Mouse (Mus musculus) T-helper 1 cell (primary cell): ENCODE measurements at regions not wholly inside any gene's neighbourhood (a gene's known extent, or its start where the extent isn't known, plus 50 kb on each side); places are given as distances from the start of the nearest gene placed in this dataset.
"Not testable (repeated sequence)": the region's sequence is repeated elsewhere in the genome, so short reads cannot be mapped to it uniquely, and the experiment has no call there.

Source experiments
- in situ Hi-C: fragments of 300-600 bp; cut with MboI, MseI; formaldehyde crosslinking; loops from one replicate; pipeline ENCODE4 v1.15.1; 2025; ENCODE audit warnings: high pct_unique_total_duplicates

DNA sequence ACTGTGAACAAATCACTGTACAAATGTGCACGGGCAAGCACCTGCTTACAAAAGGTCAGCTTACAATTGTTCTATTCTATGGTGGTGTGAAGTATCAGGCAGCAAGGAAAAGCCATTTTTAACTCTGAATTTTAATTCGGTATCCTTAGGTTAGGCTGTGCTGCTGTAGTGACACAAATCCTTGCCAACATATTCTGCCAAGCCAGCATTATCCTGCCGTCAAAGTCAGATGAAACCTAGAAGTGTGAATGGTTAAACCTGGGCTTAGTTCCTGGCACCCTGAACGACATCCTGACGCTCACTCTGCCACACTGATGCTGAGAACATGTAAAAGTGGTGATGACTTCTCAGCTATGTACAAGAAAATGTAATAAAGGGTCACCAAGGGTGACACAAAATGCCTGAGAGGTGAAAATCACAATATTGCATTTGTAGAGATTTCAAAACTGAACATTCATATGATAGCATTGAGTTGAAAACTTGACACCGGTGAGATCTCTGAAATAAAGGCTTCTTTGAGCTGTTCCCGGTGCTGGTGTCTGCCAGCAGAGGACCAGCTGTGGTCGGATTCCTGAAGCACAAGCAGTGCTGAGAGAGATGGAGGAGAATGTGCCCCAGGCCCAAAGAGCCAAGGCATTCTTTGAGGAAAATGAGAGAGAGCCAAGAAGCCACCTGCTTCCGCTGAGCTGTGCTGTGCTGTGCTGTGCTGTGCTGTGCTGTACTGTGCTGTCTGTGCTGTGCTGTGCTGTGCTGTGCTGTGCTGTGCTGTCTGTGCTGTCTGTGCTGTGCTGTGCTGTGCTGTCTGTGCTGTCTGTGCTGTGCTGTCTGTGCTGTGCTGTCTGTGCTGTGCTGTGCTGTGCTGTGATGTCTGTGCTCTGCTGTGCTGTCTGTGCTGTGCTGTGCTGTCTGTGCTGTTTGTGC, 195.9 kb downstream of the Tcp10c start:
- in situ Hi-C loops, result loop anchor here (5.0 to 10.0 kb wide), 2 partner anchors 165 to 243 kb away; no protein-coding TSS in a partner anchor

DNA sequence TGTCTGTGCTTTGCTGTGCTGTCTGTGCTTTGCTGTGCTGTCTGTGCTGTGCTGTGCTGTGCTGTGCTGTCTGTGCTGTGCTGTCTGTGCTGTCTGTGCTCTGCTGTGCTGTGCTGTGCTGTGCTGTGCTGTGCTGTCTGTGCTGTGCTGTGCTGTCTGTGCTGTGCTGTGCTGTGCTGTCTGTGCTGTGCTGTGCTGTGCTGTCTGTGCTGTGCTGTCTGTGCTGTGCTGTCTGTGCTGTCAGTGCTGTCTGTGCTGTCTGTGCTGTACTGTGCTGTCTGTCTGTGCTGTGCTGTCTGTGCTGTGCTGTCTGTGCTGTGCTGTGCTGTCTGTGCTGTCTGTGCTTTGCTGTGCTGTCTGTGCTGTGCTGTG, 196.5 kb downstream of the Tcp10c start:
- in situ Hi-C loops, result loop anchor here (5.0 kb wide), 1 partner anchor 244 kb away; no protein-coding TSS in a partner anchor

DNA sequence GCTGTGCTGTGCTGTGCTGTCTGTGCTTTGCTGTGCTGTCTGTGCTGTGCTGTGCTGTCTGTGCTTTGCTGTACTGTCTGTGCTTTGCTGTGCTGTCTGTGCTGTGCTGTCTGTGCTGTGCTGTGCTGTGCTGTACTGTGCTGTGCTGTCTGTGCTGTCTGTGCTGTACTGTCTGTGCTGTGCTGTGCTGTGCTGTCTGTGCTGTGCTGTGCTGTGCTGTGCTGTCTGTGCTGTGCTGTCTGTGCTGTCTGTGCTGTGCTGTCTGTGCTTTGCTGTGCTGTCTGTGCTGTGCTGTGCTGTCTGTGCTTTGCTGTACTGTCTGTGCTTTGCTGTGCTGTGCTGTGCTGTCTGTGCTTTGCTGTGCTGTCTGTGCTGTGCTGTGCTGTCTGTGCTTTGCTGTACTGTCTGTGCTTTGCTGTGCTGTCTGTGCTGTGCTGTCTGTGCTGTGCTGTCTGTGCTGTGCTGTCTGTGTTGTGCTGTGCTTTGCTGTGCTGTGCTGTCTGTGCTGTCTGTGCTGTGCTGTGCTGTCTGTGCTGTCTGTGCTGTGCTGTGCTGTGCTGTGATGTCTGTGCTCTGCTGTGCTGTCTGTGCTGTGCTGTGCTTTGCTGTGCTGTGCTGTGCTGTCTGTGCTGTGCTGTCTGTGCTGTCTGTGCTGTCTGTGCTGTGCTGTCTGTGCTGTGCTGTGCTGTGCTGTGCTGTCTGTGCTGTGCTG, 197.5 kb downstream of the Tcp10c start:
- in situ Hi-C loops, result loop anchor here (5.0 kb wide), 1 partner anchor 245 kb away; no protein-coding TSS in a partner anchor

- in situ Hi-C loops, result loop anchor here (5.0 kb wide), 1 partner anchor 246 kb away; no protein-coding TSS in a partner anchor
These were observed 198.5 kb downstream of the Tcp10c start for GRCm38 (mm10) chr17:13552840-13553239.

- in situ Hi-C loops, result not testable (repeated sequence)
These were observed 201.1 kb downstream of the Tcp10c start for GRCm38 (mm10) chr17:13555311-13556059.

DNA sequence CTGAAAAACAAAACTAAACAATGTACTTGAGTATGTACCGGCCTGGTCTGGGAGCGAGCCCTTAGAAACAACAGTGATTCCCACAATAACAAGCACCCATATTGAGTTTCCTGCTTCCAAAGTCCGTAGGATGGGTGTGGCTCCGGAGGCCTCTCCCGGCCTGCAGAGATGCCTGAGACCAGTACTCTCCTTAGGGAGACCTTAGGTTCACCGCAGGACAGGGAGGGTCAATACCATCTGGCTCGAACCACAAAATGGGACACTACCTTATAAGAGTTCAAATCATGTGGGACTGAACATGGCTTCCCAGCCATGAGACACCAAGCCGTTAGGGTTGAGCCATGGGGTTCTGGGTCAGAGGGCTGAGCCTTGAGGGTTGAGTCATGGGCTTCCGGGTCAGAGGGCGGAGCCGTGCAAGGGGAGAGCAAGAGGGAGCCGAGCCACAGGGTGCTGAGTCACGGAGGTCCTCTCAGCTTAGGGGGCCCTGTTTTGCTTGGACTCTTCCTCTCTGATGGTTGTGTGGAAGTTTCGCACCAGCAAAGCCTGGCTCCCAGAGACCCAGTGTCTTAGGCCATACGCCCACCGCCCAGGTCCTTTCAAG, 201.8 kb downstream of the Tcp10c start:
- in situ Hi-C loops, result not testable (repeated sequence)

DNA sequence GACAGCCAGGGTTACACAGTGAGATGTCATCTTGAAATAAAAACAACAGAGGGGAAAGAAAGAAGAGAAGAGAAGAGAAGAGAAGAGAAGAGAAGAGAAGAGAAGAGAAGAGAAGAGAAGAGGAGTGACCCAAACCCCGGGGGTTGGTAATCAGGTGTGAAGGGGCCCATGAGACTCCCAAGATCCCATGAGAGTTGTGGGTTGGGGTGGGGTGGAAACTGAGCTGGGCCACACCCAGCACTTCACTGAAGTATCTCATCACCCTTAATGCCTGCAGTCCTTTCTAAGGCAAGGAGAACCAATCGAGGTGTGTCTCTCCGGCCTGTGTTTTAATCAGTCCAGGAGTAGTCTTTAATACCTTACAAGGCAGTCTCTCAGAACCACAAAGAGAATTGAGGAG, 201.5 kb upstream of the Afdn start:
- in situ Hi-C loops, result no loop called here

- in situ Hi-C loops, result no loop called here
These were observed 199.0 kb upstream of the Afdn start for GRCm38 (mm10) chr17:13561342-13561741.

DNA sequence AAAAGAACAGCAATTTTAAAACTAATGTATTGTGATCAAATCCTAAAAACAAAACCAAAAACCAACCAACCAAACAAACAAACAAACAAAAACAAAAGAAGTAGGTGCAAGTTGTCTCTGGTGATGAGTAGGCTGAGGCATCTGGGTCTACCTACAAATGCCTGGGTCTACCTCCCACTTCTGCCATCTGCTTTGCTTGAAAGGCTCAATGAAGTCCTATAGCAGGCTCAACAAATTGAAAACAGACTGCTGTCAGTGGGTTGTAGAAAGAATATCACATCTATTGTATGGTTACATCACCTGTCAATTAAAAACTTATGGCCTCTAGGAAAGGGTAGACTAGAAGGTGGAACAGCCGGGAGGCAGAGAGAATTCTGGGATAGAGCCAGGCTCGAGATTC, 197.4 kb upstream of the Afdn start:
- in situ Hi-C loops, result no loop called here

DNA sequence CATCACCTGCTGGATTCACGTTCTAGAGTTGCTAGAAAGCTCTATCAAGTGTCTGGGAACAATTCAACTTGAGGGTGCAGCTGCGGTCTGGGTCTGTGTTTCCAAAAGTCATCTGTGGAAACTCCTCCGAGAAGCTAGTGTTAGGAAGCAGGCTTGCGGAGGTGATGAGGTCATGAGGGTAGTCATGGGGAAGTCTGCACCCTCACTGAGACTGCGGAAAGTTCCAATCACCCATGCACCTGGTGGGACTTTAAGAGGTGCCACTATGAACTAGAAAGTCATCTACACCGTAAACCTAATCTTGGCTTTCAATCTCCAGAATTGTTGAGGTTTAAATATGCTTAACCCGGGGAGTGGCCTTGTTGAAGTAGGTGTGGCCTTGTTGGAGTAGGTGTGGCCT, 195.5 kb upstream of the Afdn start:
- in situ Hi-C loops, result loop anchor here (5.0 kb wide), 2 partner anchors 37 to 87 kb away; no protein-coding TSS in a partner anchor

DNA sequence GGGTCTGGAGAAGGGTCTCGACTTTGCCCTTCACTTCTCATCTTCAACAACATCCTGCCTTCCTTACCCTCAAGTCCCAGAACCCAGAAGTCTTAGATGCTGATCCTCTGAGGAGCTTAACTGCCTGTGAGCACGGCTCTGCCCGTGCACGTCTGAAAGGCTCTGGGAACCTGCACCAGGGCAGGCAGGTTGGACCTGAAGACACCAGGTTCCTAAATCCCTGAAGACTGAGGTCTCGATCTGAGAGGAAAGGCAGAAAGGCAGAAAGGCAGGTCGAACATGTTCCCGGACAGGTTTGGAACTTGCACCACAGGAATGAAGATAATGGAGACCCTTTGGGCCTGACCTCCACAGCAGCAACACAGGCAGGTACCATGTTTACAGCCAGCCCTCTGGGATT, 193.7 kb upstream of the Afdn start:
- in situ Hi-C loops, result loop anchor here (5.0 kb wide), 2 partner anchors 39 to 89 kb away; no protein-coding TSS in a partner anchor

DNA sequence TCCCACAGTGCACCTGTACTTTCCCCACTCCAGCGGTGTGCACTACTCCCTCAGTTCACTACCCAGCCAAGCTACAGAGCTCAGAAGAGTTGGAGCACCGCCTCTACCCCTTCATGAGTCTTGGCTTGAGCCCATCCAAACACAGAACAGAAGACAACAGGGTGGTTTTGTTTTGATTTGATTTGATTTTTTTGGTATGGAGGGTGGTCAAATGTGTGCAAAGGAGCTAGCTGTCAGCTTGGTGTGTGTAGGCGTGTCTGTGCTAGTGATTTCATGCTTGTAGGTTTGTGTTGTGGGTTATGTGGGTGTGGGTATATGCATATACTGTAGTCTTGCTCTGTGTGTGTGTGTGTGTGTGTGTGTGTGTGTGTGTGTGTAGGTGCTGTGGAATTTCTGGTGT, 193.2 kb upstream of the Afdn start:
- in situ Hi-C loops, result loop anchor here (5.0 kb wide), 2 partner anchors 40 to 90 kb away; no protein-coding TSS in a partner anchor

GRCm38 (mm10) chr17:13570796-13571195, 189.5 kb upstream of the Afdn start:
- in situ Hi-C loops, result no loop called here

GRCm38 (mm10) chr17:13572204-13572833, 188.0 kb upstream of the Afdn start:
- in situ Hi-C loops, result no loop called here

GRCm38 (mm10) chr17:13573036-13573435, 187.3 kb upstream of the Afdn start:
- in situ Hi-C loops, result no loop called here

DNA sequence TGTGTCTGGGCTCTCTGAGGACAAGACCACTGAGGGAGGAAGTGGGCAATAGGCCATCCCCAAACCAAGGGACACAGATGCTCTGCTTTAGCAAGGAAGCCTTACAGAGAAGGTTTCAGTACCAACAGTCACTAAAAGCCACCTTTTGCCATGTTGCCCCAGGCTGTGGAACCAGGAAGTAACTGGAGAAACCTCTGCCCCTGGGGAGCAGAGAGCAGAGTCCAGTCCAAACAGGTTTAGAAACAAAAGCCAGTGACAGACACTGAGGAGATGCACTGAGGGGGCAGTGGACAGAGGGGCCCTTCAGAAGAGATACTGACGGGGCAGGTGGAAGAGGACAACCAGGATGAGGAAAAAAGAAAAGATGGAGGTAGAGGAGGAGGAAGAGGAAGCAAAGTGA, 186.2 kb upstream of the Afdn start:
- in situ Hi-C loops, result no loop called here

GRCm38 (mm10) chr17:13574682-13575444, 185.5 kb upstream of the Afdn start:
- in situ Hi-C loops, result loop anchor here (25.0 kb wide), 1 partner anchor 412 kb away; no protein-coding TSS in a partner anchor

DNA sequence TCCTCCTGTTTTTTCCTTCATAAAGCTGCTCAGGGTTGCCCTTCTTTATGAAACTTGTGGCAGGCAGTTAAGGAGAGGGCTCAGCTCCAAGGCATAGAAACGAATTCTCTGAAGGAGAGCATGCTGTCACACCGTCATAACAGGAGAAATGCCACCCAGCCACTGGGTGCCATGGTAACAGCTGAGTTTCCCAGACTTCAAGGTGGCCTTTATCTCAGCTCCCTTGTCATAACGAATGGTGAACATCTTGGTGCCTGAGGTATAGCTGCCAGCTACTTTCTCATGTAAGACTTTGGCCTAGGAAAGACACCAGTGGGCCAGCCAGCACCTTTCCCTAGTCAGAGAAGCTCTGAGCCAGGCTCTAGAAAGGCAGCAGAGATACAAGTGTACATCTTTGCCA, 182.5 kb upstream of the Afdn start:
- in situ Hi-C loops, result loop anchor here (25.0 kb wide), 1 partner anchor 410 kb away; no protein-coding TSS in a partner anchor

DNA sequence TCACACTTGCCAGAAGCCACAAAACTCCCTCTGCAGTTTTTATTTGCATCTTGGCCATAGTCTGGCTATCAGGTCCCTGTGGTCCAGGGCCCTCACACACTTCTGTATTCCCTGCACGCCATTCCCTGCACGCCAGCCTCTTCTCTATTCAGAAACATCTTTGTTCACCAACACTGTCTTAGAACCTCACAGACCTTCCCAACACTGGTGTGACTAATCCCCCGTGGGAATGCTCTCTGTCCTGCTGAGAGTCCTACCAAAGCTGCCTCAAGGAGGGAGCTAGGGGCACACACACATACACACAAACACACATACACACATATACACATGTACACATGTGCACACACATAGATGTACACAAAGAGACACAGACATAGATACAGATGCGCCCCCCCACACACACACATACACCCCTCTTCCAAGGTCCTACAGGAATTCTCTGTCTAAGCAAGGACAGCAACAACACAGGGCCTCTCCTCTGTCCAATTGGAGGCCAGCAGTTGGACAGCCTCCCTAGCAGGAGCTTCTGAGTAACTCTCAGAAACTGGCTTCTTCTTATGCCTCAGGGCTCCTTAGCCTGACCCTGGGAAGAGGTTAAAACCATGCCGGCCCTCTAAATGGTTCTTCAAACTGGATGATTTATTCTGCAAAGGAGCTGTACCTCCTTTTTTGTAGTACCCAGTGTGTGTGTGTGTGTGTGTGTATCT, 179.0 kb upstream of the Afdn start:
- in situ Hi-C loops, result loop anchor here (25.0 kb wide), 1 partner anchor 406 kb away; no protein-coding TSS in a partner anchor
